Comparison of ENCODE assay signal across 35 mouse cellular contexts in genomic region chr14:48222051-48222450, GRCm38 (mm10).
"Had no signal": no experiment of that assay in that cellular context is flagged by ENCODE, and none has a peak within 500 bp of the region (broad histone marks: within the 10 kb centered on the region; RNA-seq: fewer than 3 reads in every experiment).

No protein-coding gene starts in this region.

- DNase-seq: heart, postnatal 10 days; heart, postnatal 14 days; heart, postnatal 36 days; heart, postnatal 4 days; kidney, adult 11 months; kidney, adult 18-20 months; kidney, adult 2 months; kidney, adult 8-10 months; kidney, adult 9 months; kidney, postnatal 10 days; kidney, postnatal 14 days; kidney, postnatal 25 days; kidney, postnatal 36 days; kidney, postnatal 4 days; layer of hippocampus, adult 9-11 months; layer of hippocampus, postnatal 36 days had no signal

- H3K27me3 ChIP-seq: heart, embryonic 12.5 days; heart, embryonic 13.5 days; heart, embryonic 15.5 days; hindbrain, embryonic 12.5 days; hindbrain, embryonic 13.5 days; hindbrain, embryonic 15.5 days; intestine, embryonic 15.5 days; kidney, embryonic 15.5 days had no signal

- H3K4me3 ChIP-seq: heart, embryonic 10.5 days; heart, embryonic 12.5 days; heart, embryonic 13.5 days; heart, embryonic 15.5 days; hindbrain, embryonic 10.5 days; hindbrain, embryonic 12.5 days; hindbrain, embryonic 13.5 days; hindbrain, embryonic 15.5 days; intestine, embryonic 15.5 days; kidney, embryonic 15.5 days; layer of hippocampus, adult 2 months had no signal

- H3K9ac ChIP-seq: heart, embryonic 12.5 days; heart, embryonic 13.5 days; heart, embryonic 15.5 days; hindbrain, embryonic 12.5 days; hindbrain, embryonic 13.5 days; hindbrain, embryonic 14.5 days; hindbrain, embryonic 15.5 days; intestine, embryonic 15.5 days; kidney, embryonic 15.5 days had no signal

- H3K36me3 ChIP-seq: heart, embryonic 10.5 days; heart, embryonic 12.5 days; heart, embryonic 13.5 days; heart, embryonic 15.5 days; hindbrain, embryonic 12.5 days; hindbrain, embryonic 13.5 days; hindbrain, embryonic 15.5 days; intestine, embryonic 15.5 days; kidney, embryonic 15.5 days had no signal

- H3K27ac ChIP-seq: heart, embryonic 10.5 days; heart, embryonic 13.5 days; heart, embryonic 15.5 days; hindbrain, embryonic 10.5 days; hindbrain, embryonic 12.5 days; hindbrain, embryonic 13.5 days; hindbrain, embryonic 14.5 days; hindbrain, embryonic 15.5 days; hindbrain, postnatal 0 days; intestine, embryonic 15.5 days; kidney, embryonic 15.5 days; kidney, postnatal 0 days; layer of hippocampus, adult 2 months had no signal

- H3K4me2 ChIP-seq: heart, embryonic 11.5 days; heart, embryonic 12.5 days; heart, embryonic 13.5 days; heart, embryonic 15.5 days; hindbrain, embryonic 12.5 days; hindbrain, embryonic 13.5 days; hindbrain, embryonic 14.5 days; hindbrain, embryonic 15.5 days; intestine, embryonic 15.5 days; kidney, embryonic 15.5 days had no signal

- H3K9me3 ChIP-seq: heart, embryonic 10.5 days; heart, embryonic 12.5 days; heart, embryonic 13.5 days; heart, embryonic 15.5 days; hindbrain, embryonic 10.5 days; hindbrain, embryonic 12.5 days; hindbrain, embryonic 13.5 days; hindbrain, embryonic 15.5 days; intestine, embryonic 15.5 days; kidney, embryonic 15.5 days had no signal

- H3K4me1 ChIP-seq: heart, embryonic 15.5 days had no signal

- ATAC-seq: hindbrain, embryonic 16.5 days; hindbrain, postnatal 0 days; inflammation-experienced regulatory T-cells, adult 6 months; intestine, embryonic 15.5 days; intestine, embryonic 16.5 days; intestine, postnatal 0 days had no signal
